Mouse (Mus musculus): ENCODE data around the gene Uba3. TPM values are rescaled to one million over a fixed set of nuclear protein-coding genes. Genes with fewer than 3 reads are reported as not detected.

The Uba3 gene
- 43.2 TPM for polyA plus RNA-seq (2017; shearing (Covaris generic))

DNA sequence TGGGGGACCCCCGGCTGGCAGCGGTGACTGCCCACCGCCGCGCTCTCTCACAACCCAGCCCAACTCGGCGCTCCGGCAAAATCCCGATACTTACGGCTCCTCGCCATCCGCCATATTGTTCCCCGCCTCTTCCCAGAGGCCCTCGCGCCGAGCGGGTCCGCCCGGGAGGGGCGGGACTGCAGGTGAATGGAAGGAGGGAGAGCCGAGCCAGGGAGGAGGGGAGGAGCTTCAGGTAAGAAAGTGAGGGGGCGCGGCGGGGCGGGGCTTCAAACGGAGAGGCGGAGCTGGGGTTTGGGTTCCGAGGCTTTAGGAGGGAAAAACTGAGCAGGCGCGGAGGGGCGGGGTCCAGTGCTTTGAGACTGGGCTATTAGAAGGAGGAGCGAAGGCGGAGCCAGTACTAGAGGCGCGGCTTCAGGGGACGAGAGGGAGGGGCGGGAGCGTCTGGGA lies at the start of gene Uba3:
TSS of gene Uba3 (minus strand) at position 209 of the 447 bp plus-strand sequence.

DNA sequence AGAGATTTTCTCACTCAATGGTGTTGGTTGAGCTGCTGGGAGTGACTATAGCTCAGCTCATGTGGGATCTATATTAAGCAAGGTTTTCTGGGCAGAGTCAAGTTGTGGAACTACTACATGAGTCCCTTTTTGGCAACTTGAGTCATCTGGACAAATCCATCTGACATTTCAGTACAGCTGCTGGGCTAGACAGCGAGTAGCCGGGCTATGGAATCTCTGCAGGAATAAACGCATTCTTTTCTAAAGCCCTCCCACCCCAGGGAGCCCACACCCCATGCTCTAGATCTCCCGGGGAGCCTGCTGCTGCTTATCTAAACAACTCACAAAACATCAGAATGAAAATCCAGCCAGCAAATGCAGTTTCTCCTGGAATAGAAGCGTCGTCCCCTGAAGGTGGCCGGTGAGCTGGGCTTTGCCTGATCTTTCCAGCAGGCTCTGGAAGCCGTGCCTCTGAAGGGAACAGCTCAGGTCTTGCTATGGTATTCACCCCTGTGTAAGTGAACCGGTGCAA lies 47.3 kb upstream of the Uba3 start, which contains the start of gene Lmod3:
TSS of gene Lmod3 (minus strand) at position 49 of the 511 bp plus-strand sequence.

GRCm38 (mm10) chr6:97210191-97210961 lies 4.9 kb upstream of the Uba3 start, which contains the start of gene Arl6ip5:
Gene Arl6ip5, plus strand, starts transcription at chr6:97210689.

GRCm38 (mm10) chr6:97178491-97179366 lies 26.7 kb downstream of the Uba3 start, which contains the start of gene Tmf1:
Gene Tmf1, minus strand, starts transcription at chr6:97179122.

DNA sequence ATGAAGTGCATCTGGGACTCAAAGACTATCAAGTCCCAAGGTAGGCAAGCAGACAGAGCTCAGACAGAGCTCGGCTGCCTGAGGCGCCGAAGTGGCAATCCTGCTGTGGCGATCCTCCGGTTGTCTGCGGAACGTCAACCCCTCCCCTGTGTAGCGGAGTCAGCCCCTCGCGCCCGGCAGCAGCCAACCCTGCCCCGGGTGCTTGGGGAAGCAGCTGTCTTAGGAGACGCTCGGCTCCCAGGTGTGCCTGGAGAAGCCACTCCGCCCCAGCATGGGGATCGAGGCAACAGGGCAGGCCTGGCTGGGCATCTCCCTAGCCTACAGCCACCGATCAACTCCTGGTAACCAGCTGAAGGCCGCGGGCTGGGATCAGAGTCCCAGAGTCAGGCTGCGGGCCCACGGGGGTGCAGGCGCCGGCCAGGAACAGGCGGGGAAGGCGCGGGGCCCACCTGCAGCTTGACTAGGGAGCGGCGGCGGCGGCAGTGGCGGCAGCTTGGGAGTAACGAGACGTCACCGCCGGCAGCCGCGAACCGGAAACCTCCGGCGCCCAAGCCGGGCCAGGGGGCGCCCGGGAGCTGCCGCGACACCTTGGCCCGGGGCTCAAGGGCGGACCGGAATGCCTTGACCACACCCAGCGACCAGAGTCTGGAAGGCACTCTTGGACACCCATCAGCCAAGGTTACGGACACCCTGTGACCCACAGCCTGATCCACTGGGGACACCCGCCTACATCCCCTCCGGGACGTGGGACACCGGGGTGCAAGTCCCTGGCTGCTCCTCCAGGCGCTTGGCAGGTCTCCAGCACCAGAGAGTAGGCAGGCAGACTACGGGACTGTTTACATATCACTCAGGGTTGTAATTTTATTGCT lies 56.8 kb downstream of the Uba3 start, which contains the start of gene Eogt:
TSS of gene Eogt (minus strand) at position 800 of the 869 bp plus-strand sequence.

Other genes starting within 250 kb of the Uba3 start
- gene Fam19a4, start 145.2 kb downstream of the Uba3 start, polyA plus RNA-seq (2017; shearing (Covaris generic)): not detected
- gene Eogt, start 56.5 kb downstream of the Uba3 start, polyA plus RNA-seq (2017; shearing (Covaris generic)): 23.3 TPM
- gene Tmf1, start 26.5 kb downstream of the Uba3 start, polyA plus RNA-seq (2017; shearing (Covaris generic)): 8.1 TPM
- 250 TPM for gene Arl6ip5, start 5.0 kb upstream of the Uba3 start, polyA plus RNA-seq (2017; shearing (Covaris generic))
- not detected for gene Lmod3, start 47.1 kb upstream of the Uba3 start, polyA plus RNA-seq (2017; shearing (Covaris generic))